Mouse (Mus musculus) lung, embryonic 15.5 days (tissue): ENCODE results near the gene Tor1aip2. TPM values are rescaled to one million over a fixed set of nuclear protein-coding genes. Genes with fewer than 3 reads are reported as not detected.

ENCODE experiments used
- ATAC-seq: fragments of 200-750 bp; cut with Nextera tagmentation; 2 replicates; pipeline ENCODE4 v1.8.0; 2017; ENCODE audit warnings: moderate number of reproducible peaks, borderline replicate concordance; ENCODE audit not compliant: low FRiP score, low TSS enrichment; ENCODE audit errors: extremely low read depth
- H3K27ac ChIP-seq: fragments of 300-500 bp; sonication (generic); 2 replicates; pipeline ENCODE4 v1.5.1; 2015; ENCODE audit warnings: moderate library complexity, mild to moderate bottlenecking, inconsistent platforms
- H3K27me3 ChIP-seq: fragments of 300-500 bp; sonication (generic); 2 replicates; pipeline ENCODE4 v1.6.1; 2015; ENCODE audit warnings: inconsistent platforms
- H3K36me3 ChIP-seq: fragments of 300-500 bp; sonication (generic); 2 replicates; pipeline ENCODE4 v1.6.1; 2015; ENCODE audit warnings: inconsistent platforms
- H3K4me1 ChIP-seq: fragments of 300-500 bp; sonication (generic); 2 replicates; pipeline ENCODE4 v1.6.1; 2015; ENCODE audit warnings: inconsistent platforms
- H3K4me2 ChIP-seq: fragments of 300-500 bp; sonication (generic); 2 replicates; pipeline ENCODE4 v1.6.1; 2015; ENCODE audit warnings: inconsistent platforms, mild to moderate bottlenecking, moderate library complexity
- H3K4me3 ChIP-seq: fragments of 300-500 bp; sonication (generic); 2 replicates; pipeline ENCODE4 v1.5.1; 2015; ENCODE audit warnings: mild to moderate bottlenecking, inconsistent platforms
- H3K9ac ChIP-seq: fragments of 300-500 bp; sonication (generic); 2 replicates; pipeline ENCODE4 v1.6.1; 2015; ENCODE audit warnings: inconsistent platforms
- H3K9me3 ChIP-seq: fragments of 300-500 bp; sonication (generic); 2 replicates; pipeline ENCODE4 v1.6.1; 2016; ENCODE audit warnings: inconsistent platforms
- WGBS: fragments of 180-500 bp; shearing (Covaris S2); methylation state at CpG from one replicate; pipeline ENCODE4 v1.1.7; 2015; 5-methylcytosine and 5-hydroxymethylcytosine counted together
- polyA plus RNA-seq: library from polyadenylated mRNA; unstranded; fragments of >200 nt; fragmentation: Nextera tagmentation; extraction: Ambion mirVana; gene quantifications from 2 replicates; pipeline ENCODE4 v1.2.1, GENCODE M21; 2015

Tor1aip2 gene
- polyA plus RNA-seq, 1 experiment from 2014 or later: 110 TPM

DNA sequence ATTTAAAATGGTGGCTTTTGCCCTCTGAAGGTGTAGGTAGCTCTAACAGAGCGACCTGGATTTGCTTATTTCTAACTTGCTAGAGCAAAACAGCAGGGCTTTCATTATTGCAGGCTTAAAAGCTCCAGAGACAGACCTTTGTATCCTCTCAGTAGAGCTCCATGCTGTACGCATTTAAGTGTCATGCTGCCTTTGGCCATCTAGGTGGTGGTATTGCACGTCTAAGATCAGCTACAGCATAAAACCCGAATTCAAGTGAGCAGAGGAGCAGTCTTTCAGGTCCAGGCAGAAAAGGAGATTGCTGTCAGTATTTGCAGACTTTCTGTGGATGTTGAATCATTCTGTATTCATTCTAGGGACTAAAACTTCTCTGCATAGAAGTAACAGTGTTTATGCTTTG lies 7.8 kb downstream of the Tor1aip2 start:
- no peak overlapping the region for H3K4me2 ChIP-seq
- 15% methylated on average over 4 of the region's 4 CpGs for WGBS
- no peak for ATAC-seq

DNA sequence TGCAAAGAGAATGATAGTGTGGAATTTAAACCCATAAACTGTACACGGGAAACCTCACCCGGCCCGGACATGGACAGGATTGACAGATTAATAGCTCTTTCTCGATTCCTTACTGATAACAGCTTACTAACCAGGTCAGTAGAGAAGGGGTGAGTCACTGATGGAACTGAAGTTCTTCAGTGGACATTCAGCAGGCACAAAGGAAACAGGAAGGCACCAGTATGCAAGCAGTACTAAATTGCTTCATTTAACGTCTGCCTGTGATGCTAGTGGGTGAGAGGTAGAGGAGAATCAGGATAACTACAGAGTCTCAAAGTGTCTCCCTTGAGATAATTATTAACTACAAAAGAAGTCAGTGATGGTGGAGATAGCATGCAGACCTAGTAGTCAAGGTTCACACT lies 9.0 kb downstream of the Tor1aip2 start:
- H3K4me1 ChIP-seq: peaks cover 15% of the 10 kb centered on the region
- H3K9ac ChIP-seq: no peak overlapping the region
- H3K27ac ChIP-seq: no peak overlapping the region
- ATAC-seq: no peak
- H3K4me3 ChIP-seq: no peak overlapping the region
- WGBS: 71% methylated on average over 5 of the region's 5 CpGs
- H3K27me3 ChIP-seq: no peaks in the 10 kb centered on the region
- H3K9me3 ChIP-seq: no peaks in the 10 kb centered on the region
- no peak overlapping the region for H3K4me2 ChIP-seq
- H3K36me3 ChIP-seq: peaks cover 32% of the 10 kb centered on the region

More for the DNA sequence above, 7.8 kb downstream of the Tor1aip2 start:
- Histone ChIP-seq H3K9ac (no peak overlapping the region), H3K27ac (no peak overlapping the region), H3K9me3 (no peaks in the 10 kb centered on the region), H3K36me3 (peaks cover 25% of the 10 kb centered on the region), H3K4me1 (peaks cover 15% of the 10 kb centered on the region), H3K27me3 (no peaks in the 10 kb centered on the region), H3K4me3 (no peak overlapping the region)

DNA sequence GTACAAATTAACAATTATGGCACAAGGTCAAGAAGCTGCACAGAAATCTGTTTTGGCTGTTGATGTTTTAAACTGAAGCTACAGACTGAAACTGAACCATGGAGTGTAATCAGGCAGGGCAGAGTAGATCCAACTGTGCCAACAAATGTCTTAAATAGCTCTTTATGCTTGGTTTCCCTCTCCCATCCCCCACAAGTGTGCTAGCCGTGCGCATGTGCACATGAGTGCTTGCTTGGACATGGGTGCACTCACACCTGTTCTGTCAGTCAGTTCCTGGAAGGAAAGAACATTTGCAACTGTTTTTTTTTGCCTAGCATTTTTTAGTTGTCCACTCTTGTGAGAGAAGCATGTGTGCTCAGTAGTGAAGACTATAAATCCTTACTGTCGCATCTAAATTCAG lies 11.5 kb downstream of the Tor1aip2 start:
- Histone ChIP-seq H3K27ac (no peak overlapping the region), H3K9ac (no peak overlapping the region), H3K4me3 (no peak overlapping the region), H3K4me2 (no peak overlapping the region), H3K4me1 (peaks cover 9% of the 10 kb centered on the region), H3K27me3 (no peaks in the 10 kb centered on the region), H3K9me3 (no peaks in the 10 kb centered on the region), H3K36me3 (peaks cover 56% of the 10 kb centered on the region)
- WGBS: 64% methylated on average over 3 of the region's 3 CpGs
- no peak for ATAC-seq

DNA sequence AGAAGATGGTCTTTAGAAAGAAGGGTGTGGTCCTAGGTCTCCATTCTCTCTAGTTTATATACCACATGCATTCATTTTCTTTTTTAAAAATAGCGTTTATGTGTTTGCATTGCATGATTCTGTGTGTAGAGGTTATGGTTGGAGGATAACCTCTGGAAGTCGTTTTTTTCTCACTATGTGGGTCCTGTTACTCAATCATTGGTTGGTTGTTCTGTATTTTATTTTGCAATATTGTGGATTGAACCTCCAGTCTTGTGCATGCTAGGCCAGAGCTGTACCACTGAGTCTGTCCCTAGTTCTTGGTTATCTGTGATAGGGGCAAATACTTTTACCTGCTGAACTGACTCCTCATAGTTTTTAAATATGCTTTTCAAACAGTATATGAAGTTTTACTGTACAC lies 23.0 kb downstream of the Tor1aip2 start:
- Histone ChIP-seq H3K4me1 (no peaks in the 10 kb centered on the region), H3K27me3 (no peaks in the 10 kb centered on the region), H3K9me3 (no peaks in the 10 kb centered on the region), H3K36me3 (peaks cover 26% of the 10 kb centered on the region), H3K4me2 (no peak overlapping the region), H3K4me3 (no peak overlapping the region), H3K27ac (no peak overlapping the region), H3K9ac (no peak overlapping the region)
- 76% methylated on average over 2 of the region's 2 CpGs for WGBS
- no peak for ATAC-seq

DNA sequence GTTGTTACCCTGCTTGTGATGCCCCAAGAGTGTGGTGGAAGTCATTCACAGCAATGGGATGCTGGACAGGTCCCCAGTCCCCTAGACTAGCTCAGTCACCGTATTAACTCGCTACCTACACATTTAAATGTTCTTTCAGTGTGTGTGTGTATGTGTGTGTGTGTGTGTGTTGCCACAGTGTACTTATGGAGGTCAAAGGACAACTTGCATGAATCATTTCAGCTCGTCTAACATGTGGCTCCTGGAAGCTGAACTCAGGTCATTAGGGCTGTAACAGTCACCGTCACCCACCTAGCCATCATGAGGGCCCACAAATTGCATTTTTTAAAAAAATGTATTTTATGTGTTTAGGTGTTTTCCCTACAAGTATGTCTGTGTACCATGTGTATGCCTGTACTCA lies 27.0 kb downstream of the Tor1aip2 start:
- ATAC-seq: no peak
- WGBS: 81% methylated on average over 4 of the region's 4 CpGs
- Histone ChIP-seq H3K4me3 (no peak overlapping the region), H3K9ac (no peak overlapping the region), H3K36me3 (peaks cover 42% of the 10 kb centered on the region), H3K9me3 (no peaks in the 10 kb centered on the region), H3K27me3 (no peaks in the 10 kb centered on the region), H3K4me1 (no peaks in the 10 kb centered on the region), H3K27ac (no peak overlapping the region), H3K4me2 (no peak overlapping the region)

DNA sequence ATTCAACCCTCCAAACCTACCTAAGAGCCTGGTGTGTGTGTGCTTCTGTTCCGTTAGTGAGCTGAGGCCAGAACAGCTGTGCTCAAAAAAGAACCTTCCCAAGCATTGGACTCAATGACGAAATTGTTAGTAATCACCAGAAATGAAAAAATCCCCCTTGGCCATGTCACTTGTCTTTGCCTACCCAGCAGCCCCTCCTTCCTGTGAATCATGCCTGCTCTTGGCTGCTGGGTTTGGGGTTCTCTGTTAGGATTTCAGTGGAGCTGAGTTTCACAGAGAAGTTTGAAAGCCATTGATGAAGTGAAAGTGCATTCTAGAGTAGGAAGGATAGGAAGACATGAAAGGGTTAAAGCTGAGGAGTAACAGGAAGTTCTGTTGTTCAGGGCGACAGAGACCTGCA lies 30.9 kb downstream of the Tor1aip2 start:
- WGBS: 61% methylated on average over 3 of the region's 3 CpGs
- no peak overlapping the region for H3K9ac ChIP-seq
- peaks cover 44% of the 10 kb centered on the region for H3K36me3 ChIP-seq
- no peak overlapping the region for H3K4me3 ChIP-seq
- no peaks in the 10 kb centered on the region for H3K9me3 ChIP-seq
- H3K4me2 ChIP-seq: no peak overlapping the region
- no peaks in the 10 kb centered on the region for H3K4me1 ChIP-seq
- no peak overlapping the region for H3K27ac ChIP-seq
- no peak for ATAC-seq
- no peaks in the 10 kb centered on the region for H3K27me3 ChIP-seq

DNA sequence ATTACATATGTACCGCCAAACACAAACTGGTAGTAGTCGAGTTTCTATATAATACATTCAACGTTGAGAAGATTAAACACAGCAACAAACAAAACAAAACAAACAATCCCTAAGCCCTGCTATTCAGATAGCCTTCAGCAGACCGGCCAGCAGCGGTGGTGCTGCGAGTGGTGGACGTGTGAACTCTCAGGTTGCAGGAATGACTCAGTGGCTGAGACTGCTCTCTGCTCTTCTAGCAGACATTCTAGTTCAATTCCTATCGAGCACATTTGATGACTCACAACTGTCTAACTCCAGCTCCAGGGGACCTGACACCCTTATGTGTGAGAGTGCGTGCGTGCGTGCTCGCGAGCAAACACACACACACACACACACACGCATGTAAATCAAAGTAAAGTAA lies 34.9 kb downstream of the Tor1aip2 start:
- Histone ChIP-seq H3K9me3 (no peaks in the 10 kb centered on the region), H3K9ac (no peak overlapping the region), H3K36me3 (peaks cover 11% of the 10 kb centered on the region), H3K4me1 (peaks cover 8% of the 10 kb centered on the region; the same call in 1 of the 2 replicates), H3K4me2 (no peak overlapping the region), H3K27me3 (no peaks in the 10 kb centered on the region), H3K27ac (no peak overlapping the region), H3K4me3 (no peak overlapping the region)
- WGBS: 72% methylated on average over 14 of the region's 14 CpGs
- no peak for ATAC-seq

DNA sequence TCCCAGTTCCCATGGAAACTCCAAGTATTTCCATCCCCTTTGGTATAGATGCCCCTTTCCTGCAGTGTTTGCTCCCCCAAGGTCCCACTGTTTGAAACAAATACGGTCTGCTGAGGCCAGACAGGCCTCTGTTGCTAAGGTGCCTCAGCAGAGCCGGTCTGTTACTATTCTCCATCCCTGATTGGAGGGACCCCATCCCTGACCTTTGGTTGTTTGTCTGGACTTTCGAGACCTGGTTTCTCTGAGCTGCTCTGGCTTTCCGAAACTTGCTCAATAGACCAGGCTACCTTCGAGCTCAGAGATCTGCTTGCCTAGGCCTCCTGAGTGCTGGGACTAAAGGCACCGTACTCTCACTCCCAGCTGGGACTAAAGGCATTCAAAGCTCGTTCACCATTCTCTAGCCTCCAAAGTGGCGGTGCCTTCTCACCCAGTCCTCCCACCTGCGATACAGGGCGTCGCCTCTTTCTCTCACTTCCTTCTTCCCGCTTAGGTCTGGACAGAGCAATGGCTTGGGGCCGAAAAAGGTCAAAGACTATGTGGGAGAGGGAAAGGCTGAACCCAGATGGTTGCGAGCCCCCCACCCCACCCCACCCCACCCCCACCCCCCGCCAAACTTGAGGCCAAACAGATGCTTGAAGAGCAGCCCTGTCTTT lies 38.1 kb downstream of the Tor1aip2 start:
- no peak for ATAC-seq
- Histone ChIP-seq H3K4me3 (no peak overlapping the region), H3K36me3 (no peaks in the 10 kb centered on the region), H3K9ac (no peak overlapping the region), H3K4me1 (peaks cover 8% of the 10 kb centered on the region; the same call in 1 of the 2 replicates), H3K27me3 (no peaks in the 10 kb centered on the region), H3K9me3 (no peaks in the 10 kb centered on the region), H3K27ac (no peak overlapping the region), H3K4me2 (no peak overlapping the region)
- WGBS: 53% methylated on average over 15 of the region's 15 CpGs

DNA sequence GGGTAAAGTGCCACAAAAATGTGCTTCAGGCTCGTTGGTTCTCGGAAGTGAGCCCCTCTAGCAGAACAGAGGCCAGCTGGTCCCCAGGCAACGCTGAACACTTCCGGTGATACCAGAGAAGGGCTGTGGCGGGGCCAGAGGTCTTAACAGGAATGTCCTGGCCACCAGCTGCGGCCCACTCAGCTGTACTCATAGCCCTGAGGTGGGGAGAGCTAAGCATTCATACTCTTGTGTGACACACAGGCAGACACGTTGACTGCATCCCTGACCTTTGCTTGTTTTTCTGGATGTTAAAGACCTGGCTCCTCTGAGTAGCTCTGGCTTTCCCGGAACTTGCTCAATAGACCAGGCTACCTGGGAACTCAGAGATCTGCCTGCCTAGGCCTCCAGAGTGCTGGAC lies 39.4 kb downstream of the Tor1aip2 start:
- Histone ChIP-seq H3K27me3 (no peaks in the 10 kb centered on the region), H3K9ac (no peak overlapping the region), H3K4me2 (no peak overlapping the region), H3K4me3 (no peak overlapping the region), H3K27ac (no peak overlapping the region), H3K36me3 (no peaks in the 10 kb centered on the region), H3K4me1 (peaks cover 8% of the 10 kb centered on the region; the same call in 1 of the 2 replicates), H3K9me3 (no peaks in the 10 kb centered on the region)
- ATAC-seq: no peak
- WGBS: 24% methylated on average over 8 of the region's 8 CpGs

DNA sequence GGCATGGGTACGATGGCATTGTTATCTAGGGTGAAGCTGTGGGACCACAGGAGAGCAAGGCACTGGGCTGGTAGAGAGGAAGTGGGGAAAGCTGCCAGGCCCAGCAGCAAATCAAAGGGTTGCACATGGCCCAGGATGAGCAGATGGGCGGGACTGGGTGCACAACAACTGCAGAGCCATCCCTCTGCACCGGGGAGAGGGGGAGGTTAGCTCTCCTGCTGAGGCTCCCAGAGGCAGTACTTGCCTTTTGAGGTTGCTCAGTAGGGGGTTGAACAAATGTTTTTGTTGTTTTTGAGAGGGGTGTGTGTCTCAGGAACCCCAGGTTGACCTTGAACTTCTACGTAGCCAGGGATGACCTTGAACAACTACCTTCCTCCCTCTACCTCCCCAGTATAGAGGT lies 41.3 kb downstream of the Tor1aip2 start:
- H3K27me3 ChIP-seq: no peaks in the 10 kb centered on the region
- H3K9ac ChIP-seq: no peak overlapping the region
- H3K9me3 ChIP-seq: no peaks in the 10 kb centered on the region
- no peak overlapping the region for H3K27ac ChIP-seq
- H3K4me2 ChIP-seq: no peak overlapping the region
- no peak for ATAC-seq
- H3K4me1 ChIP-seq: peaks cover 8% of the 10 kb centered on the region; the same call in 1 of the 2 replicates
- H3K36me3 ChIP-seq: no peaks in the 10 kb centered on the region
- no peak overlapping the region for H3K4me3 ChIP-seq
- WGBS: 50% methylated on average over 4 of the region's 4 CpGs

DNA sequence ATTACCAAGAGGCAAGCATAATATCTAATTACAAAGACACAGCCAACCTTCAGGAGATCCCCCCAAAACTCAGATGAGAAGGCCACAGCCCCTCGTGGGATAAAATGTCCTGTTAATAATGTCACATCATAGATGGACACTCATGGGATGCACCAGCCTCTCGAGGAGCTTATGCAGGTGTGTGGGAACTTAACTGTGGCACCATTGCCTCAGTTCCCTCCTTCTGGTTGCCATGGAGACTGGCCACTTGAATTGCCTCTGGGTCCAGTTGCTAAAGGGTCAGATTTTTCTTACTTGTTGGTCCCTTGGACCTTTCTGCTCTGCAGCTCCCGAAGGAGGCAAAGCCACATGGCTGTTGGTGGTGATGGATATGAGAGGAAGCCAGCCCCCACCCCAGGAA lies 42.5 kb downstream of the Tor1aip2 start:
- Histone ChIP-seq H3K27me3 (no peaks in the 10 kb centered on the region), H3K4me3 (no peak overlapping the region), H3K4me1 (peaks cover 8% of the 10 kb centered on the region; the same call in 1 of the 2 replicates), H3K36me3 (no peaks in the 10 kb centered on the region), H3K27ac (no peak overlapping the region), H3K9ac (no peak overlapping the region), H3K9me3 (no peaks in the 10 kb centered on the region), H3K4me2 (no peak overlapping the region)
- 53% methylated on average over 3 of the region's 3 CpGs for WGBS
- no peak for ATAC-seq

DNA sequence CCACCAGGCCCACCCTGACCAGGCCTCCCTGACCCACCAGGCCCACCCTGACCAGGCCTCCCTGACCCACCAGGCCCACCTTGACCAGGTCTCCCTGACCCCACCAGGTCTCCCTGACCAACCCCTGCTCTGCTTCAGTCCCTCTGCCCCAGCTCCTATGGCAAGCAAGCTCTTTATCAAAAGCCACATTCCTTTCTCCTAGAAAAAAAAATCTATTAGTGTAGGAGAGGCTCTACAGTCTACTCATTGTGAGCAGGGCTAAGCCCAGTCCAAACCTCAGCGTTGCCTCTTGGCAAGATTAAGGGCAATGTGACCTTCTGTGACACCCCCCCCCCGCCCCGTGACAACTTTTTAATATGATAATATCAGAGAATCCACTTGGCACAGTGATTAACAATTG lies 49.4 kb downstream of the Tor1aip2 start:
- Histone ChIP-seq H3K4me2 (no peak overlapping the region), H3K9me3 (no peaks in the 10 kb centered on the region), H3K4me3 (no peak overlapping the region), H3K27me3 (no peaks in the 10 kb centered on the region), H3K27ac (no peak overlapping the region), H3K4me1 (no peaks in the 10 kb centered on the region), H3K36me3 (no peaks in the 10 kb centered on the region), H3K9ac (no peak overlapping the region)
- peak; percentile 29; the same call in 1 of the 2 replicates for ATAC-seq
- 43% methylated on average over 3 of the region's 3 CpGs for WGBS

DNA sequence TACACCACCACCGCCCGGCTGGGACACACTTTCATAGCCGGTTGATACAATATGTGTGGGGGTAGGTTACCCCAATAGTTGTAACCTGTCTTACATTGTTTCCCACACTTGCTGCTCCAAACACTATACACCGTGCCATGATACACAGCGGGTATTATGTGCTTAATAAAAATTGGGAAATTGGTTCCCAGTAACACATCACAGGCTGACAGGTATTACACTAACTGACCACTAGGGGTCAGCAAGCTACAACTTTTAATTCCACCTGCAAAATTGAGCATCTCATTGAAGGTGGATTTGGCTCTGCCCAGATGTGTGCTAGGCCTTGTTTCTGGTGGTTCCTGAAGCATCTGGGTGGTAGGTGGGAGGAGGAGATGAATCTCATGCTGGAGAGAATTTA lies 50.6 kb downstream of the Tor1aip2 start:
- Histone ChIP-seq H3K4me3 (no peak overlapping the region), H3K36me3 (no peaks in the 10 kb centered on the region), H3K4me2 (no peak overlapping the region), H3K9ac (no peak overlapping the region), H3K9me3 (no peaks in the 10 kb centered on the region), H3K27ac (no peak overlapping the region), H3K27me3 (no peaks in the 10 kb centered on the region), H3K4me1 (no peaks in the 10 kb centered on the region)
- no peak for ATAC-seq
- 50% methylated on average over 5 of the region's 5 CpGs for WGBS
